Mouse (Mus musculus) MEL (cell line): ENCODE results near the gene Zfp933.

Experiments
- CTCF ChIP-seq, 3 experiments: IDR thresholded peaks in 2 of 3; conservative IDR thresholded peaks in 1 of 3; 2 replicates each; pipeline ENCODE4 v1.5.1; 2011 to 2012; ENCODE audit warnings: low read length in 3 of 3, low read depth in 2 of 3, mild to moderate bottlenecking in 2 of 3, improper control_type of control experiment in 1 of 3, inconsistent platforms in 1 of 3, mixed read lengths in 1 of 3, moderate library complexity in 1 of 3; ENCODE audit not compliant: control insufficient read depth in 1 of 3, insufficient read depth in 1 of 3, poor library complexity in 1 of 3, severe bottlenecking in 1 of 3
- ETS1 ChIP-seq: IDR thresholded peaks from 2 replicates; pipeline ENCODE4 v1.6.1; 2012; ENCODE audit warnings: low read depth, mild to moderate bottlenecking, inconsistent platforms, low read length, improper control_type of control experiment, moderate library complexity
- MAX ChIP-seq: IDR thresholded peaks from 2 replicates; pipeline ENCODE4 v1.6.1; 2011; ENCODE audit warnings: low read length, improper control_type of control experiment

GRCm38 (mm10) chr4:147875852-147876575, 27.8 kb upstream of the Zfp933 start:
- TF ChIP-seq MAX, result no peak
- TF ChIP-seq ETS1, result peak; percentile 49
- TF ChIP-seq CTCF (IDR thresholded peaks at IDR 0.05 in 2 of 3, conservative IDR thresholded peaks at IDR 0.05 in 1 of 3; ENCODE audit: control insufficient read depth in 1 of 3, insufficient read depth in 1 of 3, low read depth in 2 of 3, low read length in 3 of 3, poor library complexity in 1 of 3, severe bottlenecking in 1 of 3), result no peak
